Mouse (Mus musculus) E14TG2a.4 (cell line): ENCODE data around the gene Pltp.

Experiments used
- CTCF ChIP-seq: conservative IDR thresholded peaks from 2 replicates; pipeline ENCODE4 v1.5.1; 2014; ENCODE audit warnings: low read length
- NANOG ChIP-seq: IDR thresholded peaks from 2 replicates; pipeline ENCODE4 v1.6.1; 2014; ENCODE audit warnings: borderline replicate concordance, low read length, mixed read lengths

- TF ChIP-seq CTCF = no peak
- TF ChIP-seq NANOG = no peak
Measured at GRCm38 (mm10) chr2:164886617-164887016, 29.1 kb upstream of the Pltp start.
